Mouse (Mus musculus): ENCODE data around the gene Gm7534. TPM values are rescaled to one million over a fixed set of nuclear protein-coding genes. Genes with fewer than 3 reads are reported as not detected.

Gm7534 gene
- polyA plus RNA-seq, 1 experiment from 2014 or later: not detected

Other genes with a start within 250 kb of the Gm7534 start
- 762 and 782 TPM in 2 replicates for gene Hmgn2, start 234.4 kb downstream of the Gm7534 start, polyA plus RNA-seq (2015; fragmentation: Nextera tagmentation; extraction: Ambion mirVana)
- 23.1 TPM in 2 replicates for gene Dhdds, start 202.1 kb downstream of the Gm7534 start, polyA plus RNA-seq (2015; fragmentation: Nextera tagmentation; extraction: Ambion mirVana)
- not detected in 2 replicates for gene Lin28a, start 184.2 kb downstream of the Gm7534 start, polyA plus RNA-seq (2015; fragmentation: Nextera tagmentation; extraction: Ambion mirVana)
- gene Zfp683, start 149.2 kb downstream of the Gm7534 start, polyA plus RNA-seq (2015; fragmentation: Nextera tagmentation; extraction: Ambion mirVana): not detected in 2 replicates
- gene Crybg2, start 142.2 kb downstream of the Gm7534 start, polyA plus RNA-seq (2015; fragmentation: Nextera tagmentation; extraction: Ambion mirVana): 15.6 and 21.6 TPM in 2 replicates
- gene Cd52, start 107.9 kb downstream of the Gm7534 start, polyA plus RNA-seq (2015; fragmentation: Nextera tagmentation; extraction: Ambion mirVana): 18.0 and 20.3 TPM in 2 replicates
- 1.3 TPM in 2 replicates for gene Ubxn11, start 100.4 kb downstream of the Gm7534 start, polyA plus RNA-seq (2015; fragmentation: Nextera tagmentation; extraction: Ambion mirVana)
- 522 and 533 TPM in 2 replicates for gene Sh3bgrl3, start 74.2 kb downstream of the Gm7534 start, polyA plus RNA-seq (2015; fragmentation: Nextera tagmentation; extraction: Ambion mirVana)
- 87.6 and 102 TPM in 2 replicates for gene Cep85, start 15.9 kb downstream of the Gm7534 start, polyA plus RNA-seq (2015; fragmentation: Nextera tagmentation; extraction: Ambion mirVana)
- gene Catsper4, start 24.4 kb upstream of the Gm7534 start, polyA plus RNA-seq (2015; fragmentation: Nextera tagmentation; extraction: Ambion mirVana): 0.11 and 0.19 TPM in 2 replicates
- gene Cnksr1, start 35.4 kb upstream of the Gm7534 start, polyA plus RNA-seq (2015; fragmentation: Nextera tagmentation; extraction: Ambion mirVana): 9.4 and 9.5 TPM in 2 replicates
- gene E130218I03Rik, start 40.7 kb upstream of the Gm7534 start, polyA plus RNA-seq (2015; fragmentation: Nextera tagmentation; extraction: Ambion mirVana): 0.21 and 0.31 TPM in 2 replicates
- 12.1 and 12.6 TPM in 2 replicates for gene Zfp593, start 42.6 kb upstream of the Gm7534 start, polyA plus RNA-seq (2015; fragmentation: Nextera tagmentation; extraction: Ambion mirVana)
- gene Gm30191, start 43.9 kb upstream of the Gm7534 start, polyA plus RNA-seq (2015; fragmentation: Nextera tagmentation; extraction: Ambion mirVana): not detected in 2 replicates
- 3.7 and 4.2 TPM in 2 replicates for gene Grrp1, start 51.1 kb upstream of the Gm7534 start, polyA plus RNA-seq (2015; fragmentation: Nextera tagmentation; extraction: Ambion mirVana)
- gene Pdik1l, start 84.9 kb upstream of the Gm7534 start, polyA plus RNA-seq (2015; fragmentation: Nextera tagmentation; extraction: Ambion mirVana): 8.3 and 8.4 TPM in 2 replicates
- 0.07 and 0.13 TPM in 2 replicates for gene Trim63, start 112.1 kb upstream of the Gm7534 start, polyA plus RNA-seq (2015; fragmentation: Nextera tagmentation; extraction: Ambion mirVana)
- 0.06 and 0.07 TPM in 2 replicates for gene Slc30a2, start 140.2 kb upstream of the Gm7534 start, polyA plus RNA-seq (2015; fragmentation: Nextera tagmentation; extraction: Ambion mirVana)
- 1.8 and 2.1 TPM in 2 replicates for gene Extl1, start 180.8 kb upstream of the Gm7534 start, polyA plus RNA-seq (2015; fragmentation: Nextera tagmentation; extraction: Ambion mirVana)
- gene Pafah2, start 193.3 kb upstream of the Gm7534 start, polyA plus RNA-seq (2015; fragmentation: Nextera tagmentation; extraction: Ambion mirVana): 16.8 and 17.1 TPM in 2 replicates

Data from stomach, postnatal 0 days (tissue).